Mouse (Mus musculus): Measurements from ENCODE around the gene Slc25a40. TPM values are rescaled to one million over a fixed set of nuclear protein-coding genes. Genes with fewer than 3 reads are reported as not detected.

Slc25a40 gene
- total RNA-seq, 2 experiments from 2014 or later = 14.9 to 16.3 TPM

GRCm38 (mm10) chr5:8488701-8489297 lies 66.1 kb downstream of the Slc25a40 start:
- intact Hi-C loops (cut with DNase I) = loop anchor here (10.0 kb wide), 1 partner anchor 356 kb away; no protein-coding TSS in a partner anchor
- DNase-seq = no peak

GRCm38 (mm10) chr5:8489471-8490110 lies 66.9 kb downstream of the Slc25a40 start:
- intact Hi-C loops (cut with DNase I) = loop anchor here (10.0 kb wide), 1 partner anchor 355 kb away; no protein-coding TSS in a partner anchor
- no peak for DNase-seq

DNA sequence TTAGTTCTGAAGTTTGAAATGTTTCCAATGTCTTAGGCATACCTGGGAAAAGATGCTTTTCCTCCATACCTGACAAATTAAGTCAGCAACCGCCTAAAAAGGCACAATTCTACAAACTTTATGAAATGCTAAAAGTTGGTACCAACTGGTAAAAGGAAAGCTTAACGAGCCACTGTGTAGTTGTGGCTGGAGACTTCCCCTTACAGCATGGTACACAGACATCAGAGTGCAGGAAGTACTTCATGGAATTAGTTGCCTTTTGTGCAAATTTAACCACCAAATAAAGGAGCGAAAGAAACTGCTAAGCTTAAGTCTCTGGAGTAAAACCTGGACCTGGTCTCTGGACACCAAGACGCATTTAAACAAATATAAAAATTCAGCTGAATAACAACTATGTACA lies 69.1 kb downstream of the Slc25a40 start:
- intact Hi-C loops (cut with DNase I) = no loop called here
- no peak for DNase-seq

Other genes starting within 250 kb of the Slc25a40 start
- gene Adam22, start 54.7 kb upstream of the Slc25a40 start, total RNA-seq (2021) = 100 to 1,000 TPM; 140 TPM
- 10 to 100 TPM; 10.1 to 11.6 TPM for gene Dbf4, start 134 bp upstream of the Slc25a40 start, total RNA-seq (2021)
- gene Rundc3b, start 200.1 kb downstream of the Slc25a40 start, total RNA-seq (2021) = 10 to 100 TPM; 62.0 to 63.5 TPM
- gene Abcb1a, start 237.2 kb downstream of the Slc25a40 start, total RNA-seq (2021) = 1 to 10 TPM; 7.2 to 7.7 TPM

All from left cerebral cortex, postnatal 4 days (tissue).